Mouse (Mus musculus) embryonic facial prominence, embryonic 11.5 days (tissue): ENCODE measurements around the gene Hlx. TPM values are rescaled to one million over a fixed set of nuclear protein-coding genes. Genes with fewer than 3 reads are reported as not detected.

Experiments
- ATAC-seq: fragments of 200-750 bp; cut with Nextera tagmentation; replicated peaks from 2 replicates; pipeline ENCODE4 v1.8.0; 2017; ENCODE audit warnings: low read depth; ENCODE audit not compliant: insufficient number of reproducible peaks, low FRiP score, low TSS enrichment
- DNase-seq: peaks from one replicate; pipeline ENCODE4 v3.0.0-alpha.2; 2015; ENCODE audit warnings: low spot score
- H3K27ac ChIP-seq: fragments of 300-500 bp; sonication (generic); replicated peaks from 2 replicates; pipeline ENCODE4 v1.5.1; 2014; ENCODE audit warnings: mild to moderate bottlenecking, low read depth, low read length, control low read depth
- H3K27me3 ChIP-seq: fragments of 300-500 bp; sonication (generic); 2 replicates; pipeline ENCODE4 v1.6.1; 2014; ENCODE audit warnings: mild to moderate bottlenecking, low read length, moderate library complexity, mixed read lengths; ENCODE audit not compliant: control insufficient read depth, insufficient read depth
- H3K36me3 ChIP-seq: fragments of 300-500 bp; sonication (generic); replicated peaks from 2 replicates; pipeline ENCODE4 v1.6.1; 2014; ENCODE audit warnings: low read depth, mild to moderate bottlenecking, low read length, moderate library complexity, mixed read lengths; ENCODE audit not compliant: control insufficient read depth, insufficient read depth
- H3K4me1 ChIP-seq: fragments of 300-500 bp; sonication (generic); 2 replicates; pipeline ENCODE4 v1.6.1; 2014; ENCODE audit warnings: low read length, mixed read lengths; ENCODE audit not compliant: control insufficient read depth, insufficient read depth
- H3K4me2 ChIP-seq: fragments of 300-500 bp; sonication (generic); 2 replicates; pipeline ENCODE4 v1.6.1; 2014; ENCODE audit warnings: low read depth, mild to moderate bottlenecking, control low read depth, low read length, moderate library complexity
- H3K4me3 ChIP-seq: fragments of 300-500 bp; sonication (generic); 2 replicates; pipeline ENCODE4 v1.5.1; 2014; ENCODE audit warnings: low read depth, low read length, control low read depth
- H3K9ac ChIP-seq: fragments of 300-500 bp; sonication (generic); replicated peaks from 2 replicates; pipeline ENCODE4 v1.6.1; 2014; ENCODE audit warnings: mild to moderate bottlenecking, control low read depth, low read length
- H3K9me3 ChIP-seq: fragments of 300-500 bp; sonication (generic); replicated peaks from 2 replicates; pipeline ENCODE4 v1.6.1; 2016; ENCODE audit warnings: mild to moderate bottlenecking, low read length, inconsistent platforms, mixed read lengths; ENCODE audit not compliant: control insufficient read depth
- WGBS: fragments of 180-500 bp; shearing (Covaris S2); extraction: QIAGEN DNeasy Blood & Tissue Kit; methylation state at CpG from one replicate; pipeline ENCODE4 v1.1.7; 2014; 5-methylcytosine and 5-hydroxymethylcytosine counted together
- polyA plus RNA-seq: library from polyadenylated mRNA; unstranded; fragments of >200 nt; fragmentation: Nextera tagmentation; extraction: Ambion mirVana; gene quantifications from 2 replicates; pipeline ENCODE4 v1.2.1, GENCODE M21; 2014

Hlx gene
- polyA plus RNA-seq, 1 experiment from 2014 or later = 5.3 TPM

DNA sequence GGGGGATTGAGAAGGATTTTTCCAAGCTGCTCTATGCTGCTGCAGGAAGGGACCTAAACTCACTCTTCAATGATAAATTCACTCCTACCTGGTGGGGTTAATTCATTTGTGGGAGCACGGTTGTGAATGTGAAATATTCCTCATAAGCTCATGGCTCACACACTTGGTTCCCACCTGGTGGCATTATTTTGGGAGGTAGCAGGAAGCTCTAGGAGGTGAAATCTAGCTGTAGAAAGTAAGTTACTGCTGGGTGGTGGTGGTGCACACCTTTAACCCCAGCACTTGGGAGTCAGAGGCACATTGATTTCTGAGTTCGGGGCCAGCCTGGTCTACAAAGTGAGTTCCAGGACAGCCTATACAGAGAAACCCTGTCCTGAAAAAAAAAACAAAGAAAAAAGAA is 4.8 kb upstream of the Hlx start:
- DNase-seq = no peak
- H3K27me3 ChIP-seq = peaks cover 43% of the 10 kb centered on the region
- ATAC-seq = no peak
- H3K4me3 ChIP-seq = no peak overlapping the region
- H3K9me3 ChIP-seq = no peaks in the 10 kb centered on the region
- WGBS = 20% methylated on average over 2 of the region's 2 CpGs
- no peak overlapping the region for H3K4me2 ChIP-seq
- no peaks in the 10 kb centered on the region for H3K4me1 ChIP-seq
- no peak overlapping the region for H3K27ac ChIP-seq
- no peak overlapping the region for H3K9ac ChIP-seq
- H3K36me3 ChIP-seq = no peaks in the 10 kb centered on the region

DNA sequence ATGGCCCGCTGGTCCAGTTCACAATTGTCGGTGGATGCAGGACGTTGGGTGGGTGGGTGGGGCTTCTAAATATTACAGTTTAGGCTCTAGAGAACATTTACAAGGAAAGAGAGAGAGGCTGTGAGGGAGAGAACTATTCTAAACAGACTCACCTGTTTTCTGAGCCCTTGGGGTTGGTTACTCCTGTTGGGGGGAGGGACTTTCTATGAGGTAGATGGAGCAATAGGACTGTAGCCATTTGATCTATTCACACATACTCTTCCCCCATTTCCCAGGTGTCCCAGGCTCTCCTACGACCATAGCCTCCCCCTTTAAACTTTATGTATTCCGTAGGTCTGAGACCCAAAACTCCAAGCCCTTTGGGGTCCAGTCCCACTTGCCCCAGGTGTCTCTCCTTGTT is 3.8 kb upstream of the Hlx start:
- DNase-seq = no peak
- no peaks in the 10 kb centered on the region for H3K9me3 ChIP-seq
- no peak overlapping the region for H3K4me2 ChIP-seq
- H3K27ac ChIP-seq = no peak overlapping the region
- H3K4me3 ChIP-seq = no peak overlapping the region
- 8% methylated on average over 5 of the region's 5 CpGs for WGBS
- peaks cover 5% of the 10 kb centered on the region; the same call in 1 of the 2 replicates for H3K4me1 ChIP-seq
- no peak overlapping the region for H3K9ac ChIP-seq
- ATAC-seq = no peak
- H3K36me3 ChIP-seq = no peaks in the 10 kb centered on the region
- peaks cover 49% of the 10 kb centered on the region for H3K27me3 ChIP-seq

DNA sequence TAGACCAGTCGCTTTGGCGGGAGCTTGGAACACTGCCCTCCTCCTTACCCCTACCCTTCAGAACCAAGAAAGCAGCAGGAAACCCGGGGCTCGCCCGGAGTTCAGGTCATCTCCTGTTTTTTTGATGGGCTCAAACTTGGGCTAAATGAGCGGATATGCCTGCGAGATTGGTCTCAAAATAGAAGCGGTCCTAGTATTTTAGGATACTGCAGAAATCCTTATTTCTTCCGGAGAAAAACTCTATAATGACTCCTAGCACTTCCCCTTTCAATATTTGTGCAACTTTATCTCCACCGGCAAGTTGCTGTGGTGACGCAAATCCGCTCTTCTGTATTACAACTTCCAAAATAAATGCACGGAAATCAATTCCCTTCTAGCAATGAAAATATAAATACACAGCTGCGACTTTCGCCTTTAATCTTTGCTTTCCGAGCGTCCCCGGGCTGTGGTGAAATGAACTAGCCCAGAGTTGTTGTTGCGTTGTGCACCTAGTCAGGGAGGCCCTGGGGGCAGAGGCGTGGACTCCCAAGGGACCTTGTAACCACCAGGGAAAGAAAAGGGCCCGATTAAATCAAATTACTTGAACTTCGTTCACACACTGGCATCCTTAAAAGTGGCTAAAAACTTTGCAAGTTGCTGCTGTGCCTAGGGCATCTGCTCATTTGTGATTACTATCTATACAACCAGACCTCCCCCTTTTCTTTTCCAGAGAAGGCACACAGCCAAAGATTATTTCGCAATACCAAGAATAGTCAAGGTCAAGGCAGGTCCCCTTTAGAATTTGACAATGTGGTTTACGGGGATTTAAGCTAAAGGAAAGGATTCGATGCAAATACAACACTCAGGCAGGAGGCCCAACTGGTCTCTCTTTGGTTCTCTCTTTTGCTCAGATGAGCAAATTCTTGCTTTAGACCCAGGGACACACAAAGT is 2.8 kb upstream of the Hlx start:
- Histone ChIP-seq H3K9me3 (no peaks in the 10 kb centered on the region), H3K4me1 (peaks cover 5% of the 10 kb centered on the region; the same call in 1 of the 2 replicates), H3K27me3 (peaks cover 56% of the 10 kb centered on the region), H3K4me2 (no peak overlapping the region), H3K36me3 (no peaks in the 10 kb centered on the region), H3K4me3 (no peak overlapping the region), H3K27ac (no peak overlapping the region), H3K9ac (no peak overlapping the region)
- DNase-seq = peak; percentile 10
- ATAC-seq = no peak
- WGBS = 2% methylated on average over 25 of the region's 25 CpGs

DNA sequence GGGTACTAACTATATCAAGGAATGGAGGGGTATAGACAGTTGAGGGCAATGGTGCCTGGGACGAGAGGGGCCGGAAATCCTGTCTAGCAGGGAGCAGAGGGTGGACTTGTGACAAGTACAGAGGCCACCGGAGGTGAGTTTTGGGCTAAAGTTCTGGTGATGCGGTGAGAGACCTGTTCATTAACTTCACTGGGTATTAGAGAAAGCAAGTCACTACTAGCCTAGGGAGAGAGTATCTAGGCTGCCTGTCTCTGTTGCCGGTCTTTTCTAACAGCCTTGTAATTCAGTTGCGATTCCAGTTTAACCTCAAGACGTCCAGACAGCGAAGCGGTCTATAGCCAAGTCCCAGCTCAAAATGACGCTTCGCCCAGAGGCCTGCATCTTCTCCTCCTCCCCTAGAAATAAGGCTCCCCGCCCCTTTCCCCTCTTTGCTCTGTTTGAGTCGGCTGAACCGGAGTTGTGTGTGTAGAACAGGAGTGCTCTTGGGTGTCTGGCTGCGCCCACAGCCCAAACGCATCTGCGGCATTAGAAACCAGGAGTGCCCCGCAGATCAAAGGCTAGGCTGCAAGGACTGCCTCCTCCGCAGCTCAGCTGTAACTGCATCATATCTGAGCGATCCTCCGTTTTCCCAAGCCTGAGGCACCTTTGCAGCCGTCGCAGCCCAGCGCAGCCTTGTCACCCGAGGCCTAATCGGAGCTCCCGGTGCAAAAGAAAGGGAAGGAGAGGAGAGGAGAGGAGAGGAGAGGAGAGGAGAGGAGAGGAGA is 1.8 kb upstream of the Hlx start:
- H3K4me2 ChIP-seq = no peak overlapping the region
- H3K4me1 ChIP-seq = peaks cover 5% of the 10 kb centered on the region; the same call in 1 of the 2 replicates
- peak; percentile 37 for DNase-seq
- H3K9me3 ChIP-seq = no peaks in the 10 kb centered on the region
- no peaks in the 10 kb centered on the region for H3K36me3 ChIP-seq
- 1% methylated on average over 26 of the region's 27 CpGs for whole genome bisulfite sequencing
- H3K9ac ChIP-seq = no peak overlapping the region
- no peak overlapping the region for H3K27ac ChIP-seq
- no peak for ATAC-seq
- H3K27me3 ChIP-seq = peaks cover 60% of the 10 kb centered on the region
- H3K4me3 ChIP-seq = no peak overlapping the region

DNA sequence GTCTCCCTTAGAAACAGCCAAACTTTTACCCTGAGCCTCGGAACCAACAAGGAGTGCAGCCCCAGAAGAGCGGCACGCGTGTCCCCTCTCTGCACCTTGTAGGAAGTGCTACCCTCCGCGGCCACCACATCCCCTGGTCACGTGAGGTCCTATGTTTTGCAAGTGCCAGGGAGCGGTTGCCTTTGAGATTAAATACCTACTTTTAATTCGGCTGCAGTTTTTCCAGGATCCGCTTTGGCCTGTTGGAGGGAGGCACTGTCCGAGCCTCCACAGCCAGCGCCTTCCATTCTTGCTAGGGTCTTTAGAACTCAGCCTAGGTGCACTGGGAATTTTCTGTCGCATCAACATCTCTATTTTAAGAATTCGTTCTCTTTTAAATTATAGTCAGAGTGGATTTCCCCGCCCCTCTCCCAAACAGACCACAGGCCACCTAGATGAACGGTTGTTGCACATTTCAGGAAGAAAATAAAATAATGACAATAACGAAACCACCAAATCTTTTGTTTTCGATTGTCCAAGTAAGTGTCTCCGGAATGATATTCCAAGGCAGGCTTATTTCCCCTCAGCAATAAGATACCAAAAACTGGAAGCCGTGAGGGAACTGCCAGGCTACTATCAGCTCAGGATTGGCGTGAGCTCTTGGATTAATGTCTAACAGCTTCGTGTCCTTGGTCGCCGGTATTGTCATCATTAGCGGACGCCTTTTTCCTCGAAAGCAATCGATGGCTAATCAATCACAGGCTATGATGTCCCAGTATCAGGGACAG is 1.1 kb upstream of the Hlx start:
- H3K36me3 ChIP-seq = no peaks in the 10 kb centered on the region
- H3K4me1 ChIP-seq = peaks cover 5% of the 10 kb centered on the region; the same call in 1 of the 2 replicates
- H3K27me3 ChIP-seq = peaks cover 61% of the 10 kb centered on the region
- H3K9me3 ChIP-seq = no peaks in the 10 kb centered on the region
- no peak overlapping the region for H3K9ac ChIP-seq
- H3K4me2 ChIP-seq = no peak overlapping the region; the same call in 1 of the 2 replicates
- no peak for ATAC-seq
- DNase-seq = peak; percentile 24
- 1% methylated on average over 28 of the region's 28 CpGs for WGBS
- no peak overlapping the region for H3K4me3 ChIP-seq
- no peak overlapping the region for H3K27ac ChIP-seq

DNA sequence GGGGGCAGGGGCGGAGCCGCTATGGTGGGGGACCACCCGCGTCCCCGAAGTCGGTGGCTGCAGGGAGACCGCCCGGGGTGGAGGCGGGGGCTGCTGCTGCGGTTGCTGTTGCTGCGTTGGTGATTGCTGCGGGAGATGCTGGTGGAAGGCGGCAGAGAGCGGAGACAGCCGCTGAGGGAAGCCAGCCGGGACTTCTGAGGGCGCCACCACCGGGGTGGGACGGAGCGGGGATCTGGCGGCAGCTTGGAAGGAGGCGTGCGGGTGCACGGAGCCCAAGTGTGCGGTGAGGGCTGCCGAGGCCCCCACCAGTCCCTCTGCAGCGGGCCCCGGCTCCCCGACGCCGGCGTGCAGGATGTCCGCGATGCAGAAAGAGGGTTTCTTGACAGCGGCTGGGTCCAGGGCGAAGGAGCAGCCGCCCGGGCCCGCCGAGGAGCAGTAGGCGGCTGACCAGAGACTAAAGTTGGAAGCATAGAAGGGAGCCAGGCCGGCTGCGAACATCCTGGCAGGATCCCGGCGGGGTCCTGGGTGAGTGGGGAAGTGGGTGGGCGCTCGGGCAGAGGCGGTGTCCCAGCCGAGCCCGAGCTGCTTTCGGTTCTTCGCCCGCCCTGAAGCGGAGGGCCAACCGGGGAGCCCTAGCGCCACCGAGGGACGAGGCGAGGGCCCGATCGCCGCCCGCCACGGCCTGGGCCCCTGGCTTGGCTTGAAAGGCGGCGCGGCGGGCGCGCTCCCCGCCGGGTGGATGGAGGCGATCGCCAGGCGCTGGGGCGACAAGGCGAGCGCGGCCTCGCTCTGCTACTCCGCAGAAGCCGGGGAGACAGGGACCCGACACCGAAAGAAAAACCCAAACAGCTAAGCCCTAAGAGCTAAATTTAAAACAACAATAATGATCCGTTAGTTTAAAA is 524 bp downstream of the Hlx start:
- peaks cover 5% of the 10 kb centered on the region; the same call in 1 of the 2 replicates for H3K4me1 ChIP-seq
- H3K4me3 ChIP-seq = peak overlapping the region; percentile 47
- peak overlapping the region; percentile 40 for H3K9ac ChIP-seq
- H3K36me3 ChIP-seq = no peaks in the 10 kb centered on the region
- peaks cover 71% of the 10 kb centered on the region for H3K27me3 ChIP-seq
- WGBS = under 1% methylated on average over 83 of the region's 85 CpGs
- no peaks in the 10 kb centered on the region for H3K9me3 ChIP-seq
- 0 out of 2 replicates have a peak, but pooled peaks have one; percentile 7 for ATAC-seq
- peak; percentile 23 for DNase-seq
- H3K27ac ChIP-seq = no peak overlapping the region
- H3K4me2 ChIP-seq = peak overlapping the region; percentile 89

DNA sequence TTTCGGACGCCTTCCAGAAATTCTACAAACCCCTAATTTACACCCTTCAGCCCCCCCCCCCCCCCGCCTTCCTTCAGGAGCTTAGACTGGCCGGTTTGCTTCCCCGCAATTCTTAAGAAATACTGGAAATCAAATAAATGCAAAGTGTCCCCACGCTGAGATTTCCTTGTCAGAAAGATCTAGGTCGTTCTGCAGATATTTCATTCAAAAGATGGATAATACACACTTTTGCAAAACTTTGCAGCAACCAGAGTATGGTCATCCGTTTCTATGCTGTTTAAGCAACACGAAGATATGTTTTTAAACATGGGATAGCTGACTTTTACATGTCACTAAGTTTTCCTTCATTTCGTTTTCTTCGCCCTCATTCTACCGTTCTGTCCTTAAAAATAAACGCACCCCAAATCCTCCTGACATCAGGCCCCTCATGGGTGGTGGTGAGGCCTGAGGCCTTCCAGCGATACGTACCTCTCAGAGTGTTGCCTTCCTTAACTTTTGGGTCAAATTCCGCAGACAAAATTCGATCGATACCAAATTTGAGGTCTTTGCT is 1.3 kb downstream of the Hlx start:
- H3K27ac ChIP-seq = no peak overlapping the region
- WGBS = under 1% methylated on average over 18 of the region's 18 CpGs
- peak overlapping the region; percentile 89 for H3K4me2 ChIP-seq
- peaks cover 71% of the 10 kb centered on the region for H3K27me3 ChIP-seq
- ATAC-seq = no peak
- no peak for DNase-seq
- H3K4me3 ChIP-seq = peak overlapping the region; percentile 47
- H3K4me1 ChIP-seq = peaks cover 5% of the 10 kb centered on the region; the same call in 1 of the 2 replicates
- H3K9ac ChIP-seq = peak overlapping the region; percentile 40
- H3K9me3 ChIP-seq = no peaks in the 10 kb centered on the region
- H3K36me3 ChIP-seq = no peaks in the 10 kb centered on the region
